Mouse (Mus musculus) c-Kit-positive CD71-negative TER-119-negative erythroid progenitor cells, embryonic 14.5 days (primary cell): Measurements from ENCODE around the gene Cd5.
A peak's percentile ranks its signal among the peaks of the same experiment; 100 is the strongest.

ENCODE experiments used
- DNase-seq: peaks from one replicate; pipeline ENCODE4 v3.0.0-alpha.2; 2013; ENCODE audit warnings: low read depth

The Cd5 gene

GRCm38 (mm10) chr19:10729889-10730288 is 8.9 kb downstream of the Cd5 start:
- no peak for DNase-seq

DNA sequence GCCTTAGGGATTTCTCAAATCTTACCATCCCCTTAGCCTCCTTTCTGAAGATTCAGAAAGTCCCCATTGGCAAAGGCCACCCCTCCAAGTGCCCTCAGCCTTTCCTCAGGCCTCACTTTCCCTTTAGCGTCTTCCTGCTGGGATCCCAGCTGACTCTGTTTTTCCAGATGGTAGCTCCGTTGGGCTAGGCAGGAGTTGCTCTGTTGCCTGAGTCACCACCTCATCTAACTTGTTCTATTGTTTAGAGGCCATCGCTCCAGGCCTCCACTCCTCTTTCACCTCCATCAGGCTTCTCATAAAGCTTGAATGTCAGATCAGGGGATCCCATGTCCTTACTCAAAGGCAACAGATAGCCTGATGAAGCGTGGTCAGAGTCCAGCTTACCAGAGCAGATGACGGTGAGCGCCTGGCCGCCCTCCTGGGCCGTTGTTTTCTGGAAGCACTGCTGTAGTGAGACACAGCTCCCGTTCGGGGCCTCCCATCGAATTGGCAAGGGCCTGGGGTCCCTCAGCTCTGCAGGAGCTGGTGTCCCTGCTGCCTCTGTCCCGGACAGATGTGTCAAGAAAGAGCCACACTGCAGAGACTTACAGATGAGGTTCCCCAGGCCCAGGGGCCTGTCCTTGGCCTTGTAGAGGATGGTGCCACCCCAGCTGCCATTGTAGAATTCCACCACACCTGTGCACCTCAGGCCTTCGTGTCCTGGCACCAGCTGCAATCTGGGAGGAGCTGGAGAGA is 14.0 kb downstream of the Cd5 start:
- no peak for DNase-seq

GRCm38 (mm10) chr19:10723649-10724048 is 15.2 kb downstream of the Cd5 start:
- DNase-seq: no peak

DNA sequence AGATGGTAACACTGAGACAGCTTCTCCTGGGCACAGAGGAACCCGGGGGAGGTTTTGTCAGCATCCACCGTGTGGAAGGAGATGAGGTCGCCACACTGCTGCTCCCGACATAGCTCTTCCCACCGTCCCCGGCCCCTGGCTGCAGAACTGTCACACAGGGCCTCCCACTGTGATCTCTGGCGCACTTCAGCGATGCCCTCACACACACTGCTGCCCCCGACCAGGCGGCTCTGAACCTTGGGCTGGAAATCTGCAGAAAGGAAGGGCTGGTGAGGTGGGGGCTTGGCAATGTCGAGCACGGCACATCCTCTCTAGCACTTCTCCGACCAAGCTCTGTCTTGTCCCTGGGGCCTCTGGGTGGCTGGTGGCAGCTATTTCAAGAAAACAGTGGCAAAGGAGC is 15.7 kb downstream of the Cd5 start:
- DNase-seq: no peak

DNA sequence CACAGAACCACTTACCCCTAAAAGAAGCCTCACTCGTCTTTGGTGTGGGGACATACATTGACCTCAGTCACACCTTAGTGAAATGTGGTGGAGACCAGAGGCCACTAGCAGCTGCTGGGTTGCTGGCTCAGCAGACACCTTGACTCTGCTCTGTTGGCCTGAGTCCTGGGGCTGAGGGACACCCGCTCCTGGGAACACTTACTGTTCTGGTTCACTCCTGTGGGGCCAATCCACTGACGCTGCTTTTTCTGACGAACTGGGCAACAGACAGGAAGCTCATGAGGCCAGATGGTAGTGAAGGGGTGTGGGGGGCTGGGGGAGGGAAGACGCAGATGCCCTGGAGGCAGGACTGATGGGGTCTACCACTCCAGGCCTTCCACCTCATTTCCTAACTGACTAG is 17.7 kb downstream of the Cd5 start:
- DNase-seq: no peak

DNA sequence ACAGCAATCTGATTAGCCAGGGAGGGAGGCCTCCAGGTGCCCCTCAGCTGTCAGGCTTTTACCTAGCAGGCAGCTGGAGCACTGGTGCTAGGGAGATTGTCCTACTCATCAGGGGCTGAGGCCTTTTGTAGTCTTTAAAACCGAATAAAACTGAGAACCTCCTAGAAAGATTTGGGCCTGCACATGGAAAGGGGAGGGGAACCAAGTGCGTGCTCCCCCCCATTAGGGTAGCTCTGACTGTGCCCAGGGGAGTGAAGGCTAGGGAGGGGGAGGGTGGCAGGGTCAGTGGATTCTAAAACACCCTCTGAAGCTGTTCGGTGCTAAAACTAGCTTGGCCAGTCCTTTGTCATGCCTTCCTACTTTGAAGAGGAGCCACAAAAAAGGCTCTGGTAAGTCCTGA is 18.3 kb downstream of the Cd5 start:
- no peak for DNase-seq

DNA sequence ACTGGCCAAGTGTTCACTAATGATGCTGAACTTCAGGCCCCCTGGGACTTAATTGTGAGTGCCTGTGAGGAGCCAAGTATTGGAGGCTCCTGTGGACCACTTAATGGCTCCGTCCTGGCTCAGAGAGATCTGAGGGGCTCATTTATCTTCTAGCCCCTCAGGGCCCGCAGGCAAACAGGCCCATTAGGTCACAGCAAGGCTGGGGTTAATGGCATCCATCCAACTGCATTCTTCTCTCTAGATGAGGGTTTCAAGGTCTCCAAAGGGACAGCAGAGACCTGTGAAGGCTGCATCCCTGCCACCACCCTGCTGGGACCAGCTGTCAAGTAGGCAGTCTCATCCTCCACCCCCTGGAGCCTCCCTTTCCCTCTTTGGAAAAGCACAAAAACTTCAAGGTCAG is 19.1 kb downstream of the Cd5 start:
- DNase-seq: no peak

GRCm38 (mm10) chr19:10718251-10718775 is 20.5 kb downstream of the Cd5 start:
- DNase-seq: no peak

DNA sequence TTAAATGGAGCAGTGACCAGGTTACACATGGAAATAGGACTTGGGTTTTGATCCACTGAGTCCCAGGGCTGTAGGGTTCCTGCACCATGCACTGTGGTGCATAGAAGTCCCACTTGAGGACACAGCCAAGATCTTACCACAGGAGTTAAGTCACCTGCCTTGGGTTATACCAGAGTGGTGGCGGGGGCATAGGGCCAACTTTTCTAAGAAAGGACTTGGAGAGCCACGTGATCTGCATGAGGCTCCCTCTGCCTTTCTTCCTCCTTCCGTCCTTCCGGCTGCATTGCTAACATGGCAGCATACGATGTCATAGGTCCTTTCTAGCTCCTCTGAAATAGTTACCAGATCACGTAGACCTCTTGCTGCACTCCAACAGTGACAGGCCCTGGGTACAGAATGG is 23.3 kb downstream of the Cd5 start:
- DNase-seq: no peak

DNA sequence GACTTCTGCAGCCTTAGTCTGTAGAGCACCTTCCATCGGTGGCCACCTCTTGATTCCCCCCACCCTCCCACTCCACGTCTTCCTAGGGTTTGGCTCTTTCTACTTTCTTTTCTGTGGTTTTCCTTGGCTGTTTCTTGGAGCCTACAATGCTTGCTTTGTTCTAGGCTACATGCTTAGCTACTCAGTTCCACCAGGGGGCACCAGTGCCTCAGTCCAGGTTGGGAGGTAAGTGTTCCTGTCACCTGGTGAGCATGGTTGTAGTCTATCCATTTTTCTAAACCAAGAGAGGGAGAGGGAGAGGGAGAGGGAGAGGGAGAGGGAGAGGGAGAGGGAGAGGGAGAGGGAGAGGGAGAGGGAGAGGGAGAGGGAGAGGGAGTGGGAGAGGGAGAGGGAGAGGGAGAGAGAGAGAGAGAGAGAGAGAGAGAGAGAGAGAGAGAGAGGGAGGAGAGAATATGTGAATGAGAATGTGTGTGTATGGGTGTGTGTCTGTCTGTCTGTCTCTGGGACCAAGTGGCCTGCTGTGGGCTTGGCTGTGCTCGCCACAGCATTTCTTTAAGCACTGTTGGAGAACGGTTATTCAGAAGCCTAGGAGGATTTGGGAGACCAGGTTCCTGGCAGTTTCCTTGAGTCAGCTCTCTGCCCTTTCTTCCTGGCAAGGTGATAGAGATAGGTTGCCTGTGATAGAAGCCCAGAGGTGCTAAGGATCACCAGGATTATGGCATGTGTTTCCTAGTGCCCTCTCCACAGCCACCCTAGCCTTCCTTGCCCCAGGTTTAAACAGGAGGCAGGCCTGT is 23.9 kb downstream of the Cd5 start:
- DNase-seq: no peak

DNA sequence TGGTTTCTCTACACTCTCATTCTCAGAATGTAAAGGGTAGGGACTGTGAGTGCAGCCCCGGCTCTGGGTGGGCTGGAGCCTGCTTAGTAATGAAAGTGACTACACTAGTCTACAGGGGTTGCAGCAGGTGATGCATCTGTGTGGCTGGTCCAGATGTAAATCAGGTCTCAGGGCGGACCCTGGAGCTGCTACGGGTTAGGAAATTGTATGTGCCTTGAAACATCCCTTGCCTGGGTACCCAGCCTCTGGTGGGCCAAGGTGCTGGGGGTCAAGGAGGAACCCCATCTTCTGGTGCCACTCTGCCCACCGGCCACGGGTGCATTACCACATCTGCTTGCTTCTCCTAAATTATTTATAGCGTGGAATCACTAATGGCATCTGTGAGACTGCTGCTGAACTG is 24.6 kb downstream of the Cd5 start:
- no peak for DNase-seq

DNA sequence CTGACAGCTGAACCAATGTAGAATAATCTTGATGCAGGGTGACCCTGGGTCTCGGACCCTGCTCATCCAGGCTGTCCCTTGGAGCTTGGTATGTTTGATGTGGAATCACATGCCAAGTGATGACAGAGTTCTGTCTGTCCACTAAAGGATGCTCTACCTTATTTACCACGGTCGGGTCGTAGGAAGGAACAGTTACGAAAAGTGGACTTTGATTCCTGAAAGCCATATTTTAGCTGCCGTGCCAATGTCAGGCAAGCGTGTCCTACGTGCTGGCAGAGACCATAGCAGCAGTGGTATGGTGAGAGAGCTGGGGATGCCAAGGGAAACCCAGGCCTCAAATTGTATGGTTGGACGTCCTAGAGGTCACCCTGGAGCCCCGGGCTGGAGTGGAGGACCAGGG is 25.3 kb downstream of the Cd5 start:
- no peak for DNase-seq

- no peak for DNase-seq
Observed at GRCm38 (mm10) chr19:10712646-10713045, 26.2 kb downstream of the Cd5 start.

- DNase-seq: no peak
Observed at GRCm38 (mm10) chr19:10712194-10712593, 26.6 kb downstream of the Cd5 start.

GRCm38 (mm10) chr19:10710751-10711150 is 28.1 kb downstream of the Cd5 start:
- DNase-seq: no peak

DNA sequence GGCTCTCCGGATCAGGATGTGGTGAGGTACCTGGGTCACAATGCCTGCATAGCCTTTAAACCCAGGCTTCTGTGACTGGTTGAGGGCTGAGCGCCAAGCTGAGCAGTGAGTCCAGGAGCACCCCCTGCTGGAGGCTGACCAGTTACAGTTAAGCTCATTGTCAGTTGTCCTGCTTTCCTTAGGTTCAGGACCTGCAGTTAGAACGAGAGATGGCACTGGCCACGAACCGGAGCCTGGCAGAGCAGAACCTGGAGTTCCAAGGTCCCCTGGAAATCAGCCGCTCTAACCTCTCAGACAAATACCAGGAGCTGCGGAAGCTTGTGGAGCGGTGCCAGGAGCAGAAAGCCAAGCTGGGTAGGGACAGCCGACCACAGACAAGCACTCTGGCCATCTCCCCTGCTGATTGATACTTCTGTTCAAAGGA is 28.7 kb downstream of the Cd5 start:
- DNase-seq: no peak

DNA sequence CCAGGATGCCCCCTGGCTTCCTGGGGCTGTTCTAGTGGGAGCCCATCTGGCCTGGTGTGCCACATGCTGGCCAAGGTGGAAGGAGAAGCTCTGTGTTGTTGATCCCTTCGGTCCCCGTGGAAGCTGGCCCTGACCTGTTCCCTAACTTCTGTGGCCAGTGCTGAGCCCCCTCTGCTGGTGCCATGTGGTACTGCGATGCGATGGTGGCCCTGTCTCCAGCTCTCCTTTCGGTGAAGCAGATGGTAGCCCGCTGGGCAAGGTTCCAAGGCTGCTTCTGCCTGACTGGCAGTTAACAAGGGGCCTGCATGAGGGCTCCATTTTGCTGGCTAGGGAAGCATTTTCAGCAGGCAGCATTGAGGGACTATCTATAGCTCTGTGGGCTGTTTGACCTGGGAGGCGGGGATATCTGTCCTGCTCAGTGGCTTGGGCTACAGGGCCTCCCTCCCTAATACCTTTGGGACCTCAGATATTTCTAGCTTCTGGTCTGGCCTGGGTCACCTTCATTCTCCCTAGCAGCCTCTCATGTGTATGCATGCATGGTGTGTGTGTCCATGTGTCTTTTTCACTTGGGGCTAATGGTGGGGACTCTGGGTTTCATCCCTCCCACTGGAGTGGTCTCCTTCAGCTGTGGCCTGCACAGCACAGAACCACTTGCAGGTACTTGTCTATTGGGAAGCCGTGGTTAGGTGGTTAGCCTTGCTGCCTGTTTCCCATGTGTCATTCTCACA is 29.3 kb downstream of the Cd5 start:
- peak; percentile 79 for DNase-seq

- no peak for DNase-seq
Observed at GRCm38 (mm10) chr19:10708900-10709299, 29.9 kb downstream of the Cd5 start.

DNA sequence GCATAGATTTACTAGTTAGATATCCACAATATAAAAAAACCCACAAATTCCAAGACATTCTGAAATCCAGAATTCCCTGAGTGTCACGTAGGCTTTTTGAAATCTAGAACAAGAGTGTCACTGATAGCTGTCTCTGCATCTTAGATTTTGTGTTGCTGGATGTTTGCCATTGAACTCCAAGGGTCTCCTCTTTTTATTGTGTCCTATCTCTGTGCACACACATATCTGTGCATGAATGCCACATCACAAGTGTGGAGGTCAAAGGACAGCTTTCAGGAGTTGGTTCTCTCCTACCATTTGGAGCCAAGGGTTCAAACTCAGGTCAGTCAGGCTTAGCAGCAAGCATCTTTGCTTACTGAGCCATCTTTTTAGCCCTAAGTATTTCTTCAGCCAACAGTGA is 30.9 kb downstream of the Cd5 start:
- DNase-seq: no peak

GRCm38 (mm10) chr19:10707087-10707875 is 31.5 kb downstream of the Cd5 start:
- no peak for DNase-seq

GRCm38 (mm10) chr19:10703470-10703869 is 35.3 kb downstream of the Cd5 start:
- no peak for DNase-seq

DNA sequence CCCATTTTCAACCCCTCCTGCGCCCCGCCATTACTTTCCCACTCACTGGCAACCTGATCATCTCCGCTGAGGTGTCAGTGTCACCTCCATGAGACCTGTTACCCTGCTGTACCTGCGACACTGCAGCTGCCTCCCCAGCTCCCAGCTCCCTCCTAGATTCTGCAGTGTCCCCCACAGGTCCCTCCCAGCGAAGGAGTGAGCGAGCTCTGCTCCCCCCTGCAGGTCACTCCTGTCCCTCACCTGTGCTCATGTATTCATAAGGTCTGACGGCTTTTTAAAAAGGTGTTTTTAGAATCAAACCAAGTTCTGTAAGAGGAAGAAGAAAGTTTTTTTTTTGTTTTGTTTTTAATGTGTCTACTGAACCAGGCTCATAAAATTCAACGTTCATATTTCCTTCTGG is 36.7 kb downstream of the Cd5 start:
- DNase-seq: no peak
